21 mouse cellular contexts compared by ENCODE assay signal in the genomic region with DNA sequence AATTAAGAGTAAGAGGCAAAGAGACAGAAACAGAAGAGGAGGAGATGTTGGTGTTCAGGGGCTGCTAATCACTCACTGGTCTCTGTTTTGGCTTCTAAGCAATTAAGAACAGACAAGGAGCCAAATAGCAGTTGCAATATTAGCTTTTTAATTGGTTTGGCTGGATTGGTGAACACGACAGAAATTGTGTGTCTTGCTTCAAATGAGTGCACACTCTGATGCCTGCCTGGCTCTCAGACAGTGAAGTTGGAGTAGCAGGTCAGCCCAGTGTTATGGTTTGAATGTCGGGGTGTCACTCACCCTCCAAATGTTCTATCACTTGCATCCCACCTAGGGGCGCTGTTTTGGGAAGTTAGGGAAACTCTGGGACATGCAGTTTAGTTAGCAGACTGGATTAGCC.
DNase-seq lines count a peak whose midpoint lies in the region; ATAC-seq and TF ChIP-seq lines count a peak whose summit lies in the region.
"Had no signal": no experiment of that assay in that cellular context is flagged by ENCODE, and none has a peak within 500 bp of the region (broad histone marks: within the 10 kb centered on the region; RNA-seq: fewer than 3 reads in every experiment).

No protein-coding gene starts in this region.

- H3K27ac ChIP-seq in forebrain, embryonic 13.5 days = no peak overlapping the region
- H3K27ac ChIP-seq in forebrain, embryonic 12.5 days = no peak overlapping the region
- peak overlapping the region; percentile 40; the same call in 1 of the 2 replicates for H3K27ac ChIP-seq in forebrain, postnatal 0 days (ENCODE audit: low read depth, low read length)
- H3K27ac ChIP-seq in liver, postnatal 0 days (ENCODE audit: low read depth) = no peak overlapping the region
- H3K27ac ChIP-seq: embryonic facial prominence, embryonic 12.5 days; embryonic facial prominence, embryonic 15.5 days; hindbrain, embryonic 12.5 days; hindbrain, embryonic 15.5 days had no signal

- H3K4me2 ChIP-seq in forebrain, embryonic 13.5 days = no peak overlapping the region
- no peak overlapping the region for H3K4me2 ChIP-seq in forebrain, embryonic 12.5 days
- H3K4me2 ChIP-seq in forebrain, postnatal 0 days (ENCODE audit: low read depth) = no peak overlapping the region
- H3K4me2 ChIP-seq in liver, postnatal 0 days (ENCODE audit: low read depth, low read length) = no peak overlapping the region
- H3K4me2 ChIP-seq: embryonic facial prominence, embryonic 12.5 days; embryonic facial prominence, embryonic 15.5 days; heart, embryonic 11.5 days; hindbrain, embryonic 12.5 days; hindbrain, embryonic 15.5 days had no signal

- TF ChIP-seq EP300 in liver, postnatal 0 days (IDR thresholded peaks at IDR 0.05; ENCODE audit: low read depth) = no peak

- no peaks in the 10 kb centered on the region for H3K27me3 ChIP-seq in forebrain, embryonic 13.5 days
- no peaks in the 10 kb centered on the region for H3K27me3 ChIP-seq in forebrain, embryonic 12.5 days
- no peaks in the 10 kb centered on the region for H3K27me3 ChIP-seq in forebrain, postnatal 0 days (ENCODE audit: insufficient read depth, low read length)
- H3K27me3 ChIP-seq in liver, postnatal 0 days (ENCODE audit: insufficient read depth, low read length) = no peaks in the 10 kb centered on the region
- H3K27me3 ChIP-seq: embryonic facial prominence, embryonic 12.5 days; embryonic facial prominence, embryonic 15.5 days; hindbrain, embryonic 12.5 days; hindbrain, embryonic 15.5 days; Patski had no signal

- H3K36me3 ChIP-seq in forebrain, embryonic 13.5 days (ENCODE audit: poor library complexity, severe bottlenecking) = no peaks in the 10 kb centered on the region
- no peaks in the 10 kb centered on the region for H3K36me3 ChIP-seq in forebrain, embryonic 12.5 days (replicated peaks)
- no peaks in the 10 kb centered on the region for H3K36me3 ChIP-seq in forebrain, postnatal 0 days (ENCODE audit: insufficient read depth)
- no peaks in the 10 kb centered on the region for H3K36me3 ChIP-seq in liver, postnatal 0 days (replicated peaks; ENCODE audit: insufficient read depth, low read length)
- H3K36me3 ChIP-seq: embryonic facial prominence, embryonic 12.5 days; embryonic facial prominence, embryonic 15.5 days; hindbrain, embryonic 12.5 days; hindbrain, embryonic 15.5 days had no signal

- no peak overlapping the region for H3K9ac ChIP-seq in forebrain, embryonic 13.5 days
- no peak overlapping the region for H3K9ac ChIP-seq in forebrain, embryonic 12.5 days
- H3K9ac ChIP-seq in forebrain, postnatal 0 days = no peak overlapping the region
- no peak overlapping the region for H3K9ac ChIP-seq in liver, postnatal 0 days (replicated peaks)
- H3K9ac ChIP-seq: embryonic facial prominence, embryonic 12.5 days; embryonic facial prominence, embryonic 15.5 days; hindbrain, embryonic 12.5 days; hindbrain, embryonic 15.5 days had no signal

- WGBS in forebrain, embryonic 13.5 days = 47% methylated on average over 3 of the region's 3 CpGs
- WGBS in forebrain, embryonic 12.5 days = 57% methylated on average over 3 of the region's 3 CpGs
- 28% methylated on average over 3 of the region's 3 CpGs for WGBS in forebrain, postnatal 0 days
- WGBS in liver, postnatal 0 days (ENCODE audit: insufficient replicate concordance) = 62% methylated on average over 3 of the region's 3 CpGs

- no peak for TF ChIP-seq CTCF in forebrain, postnatal 0 days (IDR thresholded peaks at IDR 0.05; ENCODE audit: low read depth)
- TF ChIP-seq CTCF in liver, postnatal 0 days (IDR thresholded peaks at IDR 0.05; ENCODE audit: low read depth) = no peak

- DNase-seq in layer of hippocampus, adult 9-11 months = peak; percentile 3
- no peak for DNase-seq in layer of hippocampus, postnatal 36 days
- peak; percentile 20 for DNase-seq in Muller cell, postnatal 12 days (ENCODE audit: inconsistent ontology term)
- DNase-seq in forebrain, postnatal 0 days = peak; percentile 52
- DNase-seq in liver, postnatal 0 days = no peak
- DNase-seq: adrenal gland, postnatal 10 days; adrenal gland, postnatal 36 days; cerebellum, adult 11 months; cerebellum, adult 2 months; cerebellum, adult 9-11 months; cerebellum, postnatal 25 days; gastrocnemius, postnatal 14 days; heart, adult 11 months had no signal

- peak; percentile 72 for ATAC-seq in forebrain, embryonic 13.5 days
- no peak for ATAC-seq in forebrain, embryonic 12.5 days (ENCODE audit: low FRiP score)
- no peak for ATAC-seq in forebrain, postnatal 0 days
- no peak for ATAC-seq in liver, postnatal 0 days
- ATAC-seq: Patski had no signal

- no peak overlapping the region for H3K4me3 ChIP-seq in forebrain, embryonic 13.5 days
- H3K4me3 ChIP-seq in forebrain, embryonic 12.5 days (replicated peaks) = no peak overlapping the region
- H3K4me3 ChIP-seq in forebrain, postnatal 0 days (ENCODE audit: low read depth, low read length) = no peak overlapping the region
- H3K4me3 ChIP-seq in liver, postnatal 0 days (ENCODE audit: low read depth, low read length) = no peak overlapping the region
- H3K4me3 ChIP-seq: embryonic facial prominence, embryonic 12.5 days; embryonic facial prominence, embryonic 15.5 days; hindbrain, embryonic 12.5 days; hindbrain, embryonic 15.5 days had no signal

- H3K9me3 ChIP-seq in forebrain, embryonic 13.5 days (replicated peaks) = no peaks in the 10 kb centered on the region
- H3K9me3 ChIP-seq in forebrain, embryonic 12.5 days = no peaks in the 10 kb centered on the region
- no peaks in the 10 kb centered on the region for H3K9me3 ChIP-seq in forebrain, postnatal 0 days (ENCODE audit: low read length)
- no peaks in the 10 kb centered on the region for H3K9me3 ChIP-seq in liver, postnatal 0 days (ENCODE audit: low read length)
- H3K9me3 ChIP-seq: embryonic facial prominence, embryonic 12.5 days; embryonic facial prominence, embryonic 15.5 days; hindbrain, embryonic 12.5 days; hindbrain, embryonic 15.5 days had no signal

- H3K4me1 ChIP-seq in forebrain, embryonic 13.5 days = peaks cover 33% of the 10 kb centered on the region
- peaks cover 18% of the 10 kb centered on the region for H3K4me1 ChIP-seq in forebrain, embryonic 12.5 days
- H3K4me1 ChIP-seq in forebrain, postnatal 0 days (ENCODE audit: insufficient read depth) = peaks cover 14% of the 10 kb centered on the region
- no peaks in the 10 kb centered on the region for H3K4me1 ChIP-seq in liver, postnatal 0 days (ENCODE audit: insufficient read depth)
- H3K4me1 ChIP-seq: embryonic facial prominence, embryonic 12.5 days; hindbrain, embryonic 12.5 days; hindbrain, embryonic 15.5 days had no signal

Comparison
In these comparisons a context has a peak if more than half of its experiments do, and no peak if none do; other contexts are left out.
1. DNase-seq: peak in layer of hippocampus, adult 9-11 months (single experiment), Muller cell, postnatal 12 days (single experiment) and forebrain, postnatal 0 days (single experiment); none in layer of hippocampus, postnatal 36 days (0 of 2) and liver, postnatal 0 days (single experiment).